Mouse (Mus musculus): ENCODE measurements around the gene Zfp420. TPM values are rescaled to one million over a fixed set of nuclear protein-coding genes. Genes with fewer than 3 reads are reported as not detected.
"Not testable (repeated sequence)": the region's sequence is repeated elsewhere in the genome, so short reads cannot be mapped to it uniquely, and the experiment has no call there.

Gene Zfp420
- polyA plus RNA-seq, 1 experiment from 2014 or later: 12.2 TPM

GRCm38 (mm10) chr7:29842105-29842504, 17.7 kb upstream of the Zfp420 start:
- H3K4me2 ChIP-seq: no peak overlapping the region
- no peaks in the 10 kb centered on the region for H3K27me3 ChIP-seq
- no peaks in the 10 kb centered on the region for H3K4me1 ChIP-seq (replicated peaks)
- H3K4me3 ChIP-seq (replicated peaks): no peak overlapping the region
- H3K9me3 ChIP-seq: no peaks in the 10 kb centered on the region; the same call in 1 of the 2 replicates
- H3K36me3 ChIP-seq: peaks cover 35% of the 10 kb centered on the region
- 81% methylated on average over 1 of the region's 1 CpGs for WGBS
- no peak for ATAC-seq (ENCODE audit: insufficient number of reproducible peaks, insufficient read depth, low FRiP score, low TSS enrichment, low read depth)
- no peak overlapping the region for H3K9ac ChIP-seq (replicated peaks)
- H3K27ac ChIP-seq: no peak overlapping the region

GRCm38 (mm10) chr7:29844616-29845015, 15.2 kb upstream of the Zfp420 start:
- Histone ChIP-seq H3K9ac (replicated peaks) (no peak overlapping the region), H3K27me3 (no peaks in the 10 kb centered on the region), H3K4me1 (replicated peaks) (no peaks in the 10 kb centered on the region), H3K9me3 (no peaks in the 10 kb centered on the region), H3K27ac (no peak overlapping the region), H3K4me3 (replicated peaks) (no peak overlapping the region), H3K4me2 (no peak overlapping the region), H3K36me3 (peaks cover 54% of the 10 kb centered on the region)
- no peak for ATAC-seq (ENCODE audit: insufficient number of reproducible peaks, insufficient read depth, low FRiP score, low TSS enrichment, low read depth)
- WGBS: 85% methylated on average over 5 of the region's 5 CpGs

- H3K4me1 ChIP-seq (replicated peaks): peaks cover 6% of the 10 kb centered on the region
- no peak; the same call in 1 of the 2 replicates for ATAC-seq (ENCODE audit: insufficient number of reproducible peaks, insufficient read depth, low FRiP score, low TSS enrichment, low read depth)
- H3K4me2 ChIP-seq: peak overlapping the region; percentile 75
- no peak overlapping the region for H3K27ac ChIP-seq
- H3K27me3 ChIP-seq: no peaks in the 10 kb centered on the region
- WGBS: 56% methylated on average over 9 of the region's 9 CpGs
- peak overlapping the region; percentile 55 for H3K4me3 ChIP-seq (replicated peaks)
- H3K9ac ChIP-seq (replicated peaks): peak overlapping the region; percentile 61
- H3K36me3 ChIP-seq: peaks cover 26% of the 10 kb centered on the region
- no peaks in the 10 kb centered on the region for H3K9me3 ChIP-seq
Observed at GRCm38 (mm10) chr7:29852831-29853218, 7.0 kb upstream of the Zfp420 start.

GRCm38 (mm10) chr7:29853219-29853842, 6.4 kb upstream of the Zfp420 start, which contains the start of gene Zfp940:
Gene Zfp940, minus strand, starts transcription at chr7:29853669.
- no peaks in the 10 kb centered on the region for H3K27me3 ChIP-seq
- peak within 1 kb of the TSS; percentile 55 for H3K4me3 ChIP-seq (replicated peaks)
- no peaks in the 10 kb centered on the region for H3K9me3 ChIP-seq
- peak; percentile 93 for ATAC-seq (ENCODE audit: insufficient number of reproducible peaks, insufficient read depth, low FRiP score, low TSS enrichment, low read depth)
- 1% methylated on average over 21 of the region's 21 CpGs for WGBS
- H3K4me1 ChIP-seq (replicated peaks): peaks cover 6% of the 10 kb centered on the region
- peak within 1 kb of the TSS; percentile 75 for H3K4me2 ChIP-seq
- peak within 1 kb of the TSS; percentile 61 for H3K9ac ChIP-seq (replicated peaks)
- H3K27ac ChIP-seq: no peak within 1 kb of the TSS
- peaks cover 23% of the 10 kb centered on the region for H3K36me3 ChIP-seq

GRCm38 (mm10) chr7:29861660-29862059, 1.9 kb downstream of the Zfp420 start:
- WGBS: 89% methylated on average over 7 of the region's 7 CpGs
- H3K9me3 ChIP-seq: no peaks in the 10 kb centered on the region

GRCm38 (mm10) chr7:29874256-29874655, 14.5 kb downstream of the Zfp420 start:
- peaks cover 52% of the 10 kb centered on the region for H3K36me3 ChIP-seq
- H3K4me2 ChIP-seq: no peak overlapping the region
- peaks cover 42% of the 10 kb centered on the region for H3K9me3 ChIP-seq
- H3K27ac ChIP-seq: no peak overlapping the region
- H3K4me1 ChIP-seq (replicated peaks): no peaks in the 10 kb centered on the region
- no peak for ATAC-seq (ENCODE audit: insufficient number of reproducible peaks, insufficient read depth, low FRiP score, low TSS enrichment, low read depth)
- WGBS: 94% methylated on average over 10 of the region's 10 CpGs
- H3K4me3 ChIP-seq (replicated peaks): no peak overlapping the region
- H3K27me3 ChIP-seq: no peaks in the 10 kb centered on the region
- no peak overlapping the region for H3K9ac ChIP-seq (replicated peaks)

More at GRCm38 (mm10) chr7:29861660-29862059, 1.9 kb downstream of the Zfp420 start:
- no peak overlapping the region for H3K4me2 ChIP-seq
- H3K27me3 ChIP-seq: no peaks in the 10 kb centered on the region
- peaks cover 10% of the 10 kb centered on the region; the same call in 1 of the 2 replicates for H3K36me3 ChIP-seq
- H3K9ac ChIP-seq (replicated peaks): no peak overlapping the region
- no peak for ATAC-seq (ENCODE audit: insufficient number of reproducible peaks, insufficient read depth, low FRiP score, low TSS enrichment, low read depth)
- H3K4me3 ChIP-seq (replicated peaks): no peak overlapping the region
- peaks cover 8% of the 10 kb centered on the region for H3K4me1 ChIP-seq (replicated peaks)
- H3K27ac ChIP-seq: no peak overlapping the region

GRCm38 (mm10) chr7:29877561-29877960, 17.8 kb downstream of the Zfp420 start:
- H3K9me3 ChIP-seq: peaks cover 28% of the 10 kb centered on the region
- not testable (repeated sequence) for H3K27me3 ChIP-seq; H3K4me3 ChIP-seq (replicated peaks); H3K27ac ChIP-seq; H3K4me1 ChIP-seq (replicated peaks); ATAC-seq (ENCODE audit: insufficient number of reproducible peaks, insufficient read depth, low FRiP score, low TSS enrichment, low read depth); H3K9ac ChIP-seq (replicated peaks); H3K4me2 ChIP-seq
- 92% methylated on average over 9 of the region's 9 CpGs for WGBS
- H3K36me3 ChIP-seq: peaks cover 45% of the 10 kb centered on the region

GRCm38 (mm10) chr7:29880056-29880455, 20.3 kb downstream of the Zfp420 start:
- no peak overlapping the region for H3K9ac ChIP-seq (replicated peaks)
- H3K4me3 ChIP-seq (replicated peaks): no peak overlapping the region
- no peaks in the 10 kb centered on the region for H3K27me3 ChIP-seq
- H3K4me1 ChIP-seq (replicated peaks): no peaks in the 10 kb centered on the region
- 34% methylated on average over 7 of the region's 7 CpGs for WGBS
- peaks cover 34% of the 10 kb centered on the region for H3K9me3 ChIP-seq
- H3K4me2 ChIP-seq: no peak overlapping the region
- peaks cover 34% of the 10 kb centered on the region for H3K36me3 ChIP-seq
- no peak overlapping the region for H3K27ac ChIP-seq
- no peak for ATAC-seq (ENCODE audit: insufficient number of reproducible peaks, insufficient read depth, low FRiP score, low TSS enrichment, low read depth)

GRCm38 (mm10) chr7:29880916-29881315, 21.1 kb downstream of the Zfp420 start:
- WGBS: 90% methylated on average over 7 of the region's 7 CpGs
- no peak overlapping the region for H3K9ac ChIP-seq (replicated peaks)
- no peak for ATAC-seq (ENCODE audit: insufficient number of reproducible peaks, insufficient read depth, low FRiP score, low TSS enrichment, low read depth)

GRCm38 (mm10) chr7:29890501-29890900, 30.7 kb downstream of the Zfp420 start:
- H3K9ac ChIP-seq (replicated peaks): no peak overlapping the region
- H3K4me3 ChIP-seq (replicated peaks): no peak overlapping the region
- WGBS: 96% methylated on average over 7 of the region's 7 CpGs
- H3K4me2 ChIP-seq: no peak overlapping the region
- H3K36me3 ChIP-seq: peaks cover 56% of the 10 kb centered on the region
- peaks cover 75% of the 10 kb centered on the region for H3K9me3 ChIP-seq
- no peaks in the 10 kb centered on the region for H3K27me3 ChIP-seq
- no peaks in the 10 kb centered on the region for H3K4me1 ChIP-seq (replicated peaks)
- ATAC-seq (ENCODE audit: insufficient number of reproducible peaks, insufficient read depth, low FRiP score, low TSS enrichment, low read depth): no peak
- H3K27ac ChIP-seq: no peak overlapping the region

More at GRCm38 (mm10) chr7:29880916-29881315, 21.1 kb downstream of the Zfp420 start:
- Histone ChIP-seq H3K9me3 (peaks cover 35% of the 10 kb centered on the region), H3K4me2 (no peak overlapping the region), H3K27ac (no peak overlapping the region), H3K36me3 (peaks cover 25% of the 10 kb centered on the region), H3K27me3 (no peaks in the 10 kb centered on the region), H3K4me3 (replicated peaks) (no peak overlapping the region), H3K4me1 (replicated peaks) (no peaks in the 10 kb centered on the region)

- H3K4me1 ChIP-seq (replicated peaks): no peaks in the 10 kb centered on the region
- no peak for ATAC-seq (ENCODE audit: insufficient number of reproducible peaks, insufficient read depth, low FRiP score, low TSS enrichment, low read depth)
- no peak overlapping the region for H3K27ac ChIP-seq
- WGBS: 97% methylated on average over 4 of the region's 4 CpGs
- no peaks in the 10 kb centered on the region for H3K27me3 ChIP-seq
- peaks cover 66% of the 10 kb centered on the region for H3K9me3 ChIP-seq
- no peak overlapping the region for H3K4me3 ChIP-seq (replicated peaks)
- H3K36me3 ChIP-seq: peaks cover 79% of the 10 kb centered on the region
- H3K4me2 ChIP-seq: no peak overlapping the region
- no peak overlapping the region for H3K9ac ChIP-seq (replicated peaks)
Observed at GRCm38 (mm10) chr7:29892756-29893155, 33.0 kb downstream of the Zfp420 start.

- Histone ChIP-seq H3K27ac (no peak overlapping the region), H3K4me1 (replicated peaks) (no peaks in the 10 kb centered on the region), H3K27me3 (no peaks in the 10 kb centered on the region), H3K9me3 (peaks cover 38% of the 10 kb centered on the region), H3K9ac (replicated peaks) (no peak overlapping the region), H3K4me3 (replicated peaks) (no peak overlapping the region), H3K4me2 (no peak overlapping the region), H3K36me3 (peaks cover 94% of the 10 kb centered on the region)
- no peak for ATAC-seq (ENCODE audit: insufficient number of reproducible peaks, insufficient read depth, low FRiP score, low TSS enrichment, low read depth)
- WGBS: 92% methylated on average over 4 of the region's 4 CpGs
Observed at GRCm38 (mm10) chr7:29898351-29898750, 38.6 kb downstream of the Zfp420 start.

All from limb, embryonic 12.5 days (tissue).